Mouse (Mus musculus) layer of hippocampus, adult 6 months (tissue): ENCODE data around the gene Cnnm4. TPM values are rescaled to one million over a fixed set of nuclear protein-coding genes. Genes with fewer than 3 reads are reported as not detected.

Source experiments
- long read RNA-seq, 2 experiments: library from polyadenylated mRNA; unstranded; transcript quantifications; one replicate each; pipeline ENCODE4 v2.0.0; 2019 to 2020
- microRNA-seq: library from miRNA; unstranded; fragments of <30 nt; microRNA quantifications from one replicate; pipeline ENCODE4 v1.2.0, GENCODE M21; 2020
- polyA plus RNA-seq: library from polyadenylated mRNA; unstranded; fragments of <200 nt; fragmentation: Nextera tagmentation; gene quantifications from 2 replicates; pipeline ENCODE4 v1.2.3, GENCODE M21; 2021

Gene Cnnm4
- 16.9 and 24.0 TPM in 2 replicates for polyA plus RNA-seq
- long read RNA-seq, experiment 1, partial matches to known transcripts, result 0 of 16 reads
- long read RNA-seq, experiment 1, other reads (novel, unspliced or antisense), result 16 of 16 reads
- long read RNA-seq, experiment 2, full-length matches to known transcripts, result 1 of 4 reads
- long read RNA-seq, experiment 2, partial matches to known transcripts, result 0 of 4 reads
- long read RNA-seq, experiment 2, other reads (novel, unspliced or antisense), result 3 of 4 reads

GRCm38 (mm10) chr1:36471181-36472105, at the start of gene Cnnm4:
Gene Cnnm4, plus strand, starts transcription at chr1:36471620.

GRCm38 (mm10) chr1:36444471-36445464, 26.7 kb upstream of the Cnnm4 start, which contains the start of gene Lman2l:
Gene Lman2l, minus strand, starts transcription at chr1:36445271.

DNA sequence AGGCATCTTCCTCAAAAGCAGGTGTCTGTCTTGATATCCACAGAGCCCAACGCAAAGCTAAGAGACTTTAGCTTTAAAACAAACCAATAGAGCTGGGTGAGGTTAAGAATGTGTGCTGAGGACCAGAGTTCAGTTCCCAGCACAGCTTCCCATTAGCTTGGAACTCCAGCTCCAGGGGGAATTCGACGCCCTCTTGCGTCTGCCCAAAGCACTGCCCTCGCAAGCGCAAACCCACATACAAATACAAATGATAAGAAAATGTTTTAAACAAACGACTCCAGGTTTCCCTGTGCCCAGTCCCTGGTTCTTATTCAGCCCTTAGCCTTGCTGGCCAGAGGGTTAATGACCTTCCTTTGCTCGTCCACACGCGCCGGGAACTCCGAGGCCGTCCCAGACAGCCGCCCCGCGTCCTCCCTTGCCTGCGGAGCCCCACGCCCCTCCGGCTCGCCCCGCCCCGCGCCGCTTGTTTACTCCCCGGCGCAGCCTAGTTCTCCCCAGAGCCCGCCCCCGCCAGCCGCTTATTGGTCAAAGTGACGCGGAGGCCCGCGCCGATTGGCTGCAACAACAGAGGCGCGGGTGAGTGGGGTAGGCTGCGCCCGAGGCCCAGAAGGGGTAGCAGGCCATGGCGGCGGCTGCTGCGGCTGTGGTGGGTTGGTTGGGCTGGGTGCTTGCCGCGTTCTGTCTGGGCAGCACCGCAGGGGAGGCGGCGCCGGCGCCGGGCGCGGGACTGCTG, 40.0 kb downstream of the Cnnm4 start, which contains the start of gene Cnnm3:
Gene Cnnm3 (plus strand): TSS at position 579 of the 733 bp plus-strand sequence.

DNA sequence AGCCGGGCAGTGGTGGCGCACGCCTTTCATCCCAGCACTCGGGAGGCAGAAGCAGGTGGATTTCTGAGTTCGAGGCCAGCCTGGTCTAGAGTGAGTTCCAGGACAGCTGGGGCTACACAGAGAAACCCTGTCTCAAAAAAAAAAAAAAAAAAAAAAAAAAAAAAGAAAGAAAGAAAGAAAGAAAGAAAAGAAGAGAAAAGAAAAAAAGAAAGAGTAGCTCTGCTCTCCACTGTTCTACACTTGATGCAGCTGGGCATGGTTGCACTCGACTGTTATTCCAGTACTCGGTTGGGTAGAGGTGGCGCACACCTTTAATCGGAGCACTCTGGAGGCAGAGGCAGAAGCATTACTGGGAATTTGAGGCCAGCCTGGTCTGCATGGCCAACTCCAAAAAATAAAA, 65.4 kb downstream of the Cnnm4 start, which contains the start of gene Ankrd23:
Gene Ankrd23 (minus strand): TSS at position 101 of the 400 bp plus-strand sequence.

DNA sequence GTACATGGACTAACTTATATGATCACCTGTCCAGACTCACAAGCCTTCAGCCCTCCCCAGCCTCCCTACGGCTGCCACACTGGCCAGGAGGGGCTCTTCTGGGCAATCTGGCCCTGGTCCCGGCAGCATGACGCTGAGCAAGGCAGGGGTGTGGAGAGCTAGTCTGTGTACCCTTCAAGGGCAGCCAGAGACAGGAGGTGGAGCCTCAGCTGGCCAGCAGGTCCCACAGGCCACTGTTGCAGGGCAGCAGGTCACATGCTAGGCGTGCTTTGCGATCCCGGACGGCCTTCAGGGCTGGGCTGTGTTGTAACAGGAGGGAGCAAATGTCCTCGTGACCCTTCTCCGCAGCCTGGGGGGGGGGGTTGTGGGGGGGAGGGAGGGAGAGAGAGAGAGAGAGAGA, 67.8 kb downstream of the Cnnm4 start, which contains the start of gene Gm42417:
Gene Gm42417 (minus strand): TSS at position 244 of the 400 bp plus-strand sequence.

DNA sequence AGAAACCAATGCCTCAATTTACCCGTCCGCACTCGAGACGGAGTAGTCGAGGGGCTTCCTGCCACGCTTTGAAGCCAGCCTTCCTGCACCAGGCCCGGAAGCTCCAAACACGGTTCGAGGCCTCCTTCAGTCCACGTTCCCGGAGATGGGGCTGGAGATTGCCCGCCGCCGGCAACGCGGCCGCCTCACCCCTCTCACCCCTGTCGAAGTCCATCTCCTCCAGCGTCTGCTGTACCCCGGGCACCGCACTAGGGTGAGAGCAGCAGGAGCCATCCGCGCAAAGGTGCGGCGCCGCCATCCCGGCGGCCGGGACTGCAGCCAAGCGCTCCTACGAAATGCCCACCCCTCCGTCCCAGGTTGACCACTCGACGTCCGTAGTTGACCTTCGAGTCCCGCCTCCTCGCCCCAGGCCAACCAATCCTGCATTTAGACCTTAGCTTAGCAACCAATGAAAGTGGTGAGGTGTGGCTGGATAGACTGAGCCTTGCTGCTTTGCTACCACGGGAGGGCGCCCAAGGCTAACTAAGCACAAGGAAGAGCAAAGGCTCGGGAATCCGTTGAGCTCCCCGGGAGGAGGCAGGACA, 75.6 kb downstream of the Cnnm4 start, which contains the start of gene Ankrd39:
Gene Ankrd39 (minus strand): TSS at position 558 of the 584 bp plus-strand sequence.

Small RNA genes within 50 kb of the gene (microRNA-seq; reads per million reads assigned to microRNA genes)
- not detected for gene Gm47280

Other genes with a start within 250 kb of the Cnnm4 start
- gene Uggt1, start 226.9 kb upstream of the Cnnm4 start, polyA plus RNA-seq, result 3.9 and 5.2 TPM in 2 replicates
- gene Neurl3, start 196.9 kb upstream of the Cnnm4 start, polyA plus RNA-seq, result 0.50 and 0.53 TPM in 2 replicates
- 4.6 and 6.5 TPM in 2 replicates for gene Arid5a, start 163.9 kb upstream of the Cnnm4 start, polyA plus RNA-seq
- gene Kansl3, start 102.4 kb upstream of the Cnnm4 start, polyA plus RNA-seq, result 27.8 and 28.2 TPM in 2 replicates
- gene Fer1l5, start 99.3 kb upstream of the Cnnm4 start, polyA plus RNA-seq, result 0.54 and 0.82 TPM in 2 replicates
- 46.7 and 47.1 TPM in 2 replicates for gene Lman2l, start 26.3 kb upstream of the Cnnm4 start, polyA plus RNA-seq
- gene Cnnm3, start 40.2 kb downstream of the Cnnm4 start, polyA plus RNA-seq, result 2.4 and 3.2 TPM in 2 replicates
- gene Ankrd23, start 65.3 kb downstream of the Cnnm4 start, polyA plus RNA-seq, result 0.20 and 0.49 TPM in 2 replicates
- gene Gm42417, start 67.8 kb downstream of the Cnnm4 start, polyA plus RNA-seq, result 0.08 and 0.11 TPM in 2 replicates
- 16.5 and 18.3 TPM in 2 replicates for gene Ankrd39, start 75.8 kb downstream of the Cnnm4 start, polyA plus RNA-seq
- gene Sema4c, start 86.7 kb downstream of the Cnnm4 start, polyA plus RNA-seq, result 0.49 and 0.77 TPM in 2 replicates
- gene Fam178b, start 211.6 kb downstream of the Cnnm4 start, polyA plus RNA-seq, result 0.38 and 0.56 TPM in 2 replicates
- 2,870 and 2,984 TPM in 2 replicates for gene Cox5b, start 219.8 kb downstream of the Cnnm4 start, polyA plus RNA-seq
- gene 4933424G06Rik, start 238.5 kb downstream of the Cnnm4 start, polyA plus RNA-seq, result 0.31 and 1.2 TPM in 2 replicates
- 116 and 123 TPM in 2 replicates for gene Actr1b, start 242.8 kb downstream of the Cnnm4 start, polyA plus RNA-seq